Mouse (Mus musculus) adrenal gland, postnatal 4 days (tissue): Measurements from ENCODE around the gene Cenpj. TPM values are rescaled to one million over a fixed set of nuclear protein-coding genes. Genes with fewer than 3 reads are reported as not detected.

Experiments used
- DNase-seq, 2 experiments: peaks; one replicate each; pipeline ENCODE4 v3.0.0; 2021 to 2022; ENCODE audit warnings: low spot score in 2 of 2, mixed read lengths in 2 of 2
- long read RNA-seq, 2 experiments: library from polyadenylated mRNA; stranded (forward); transcript quantifications; one replicate each; pipeline ENCODE4 v2.0.0; 2021
- total RNA-seq, 2 experiments: library from RNA; stranded (reverse); gene quantifications; 2 replicates each; pipeline ENCODE4 v1.2.3; 2021

The Cenpj gene
- 1 to 10 TPM; 8.0 to 8.4 TPM for total RNA-seq
- long read RNA-seq, experiment 1, partial matches to known transcripts = 1 of 4 reads
- long read RNA-seq, experiment 1, other reads (novel, unspliced or antisense) = 3 of 4 reads
- long read RNA-seq, experiment 2, partial matches to known transcripts = 0 of 3 reads
- long read RNA-seq, experiment 2, other reads (novel, unspliced or antisense) = 2 of 3 reads

- peak; percentile 70 to 78 for DNase-seq
Observed at GRCm38 (mm10) chr14:56575416-56575815, at the start of gene Cenpj, which contains the start of gene Parp4. Gene Cenpj (minus strand): TSS chr14:56575425. Gene Parp4 (plus strand): TSS chr14:56575619.

GRCm38 (mm10) chr14:56620425-56620824, 45.2 kb upstream of the Cenpj start:
- no peak for DNase-seq

- DNase-seq = no peak
Observed at GRCm38 (mm10) chr14:56617470-56617869, 42.2 kb upstream of the Cenpj start.

GRCm38 (mm10) chr14:56613212-56613611, 38.0 kb upstream of the Cenpj start:
- DNase-seq = no peak

GRCm38 (mm10) chr14:56605136-56605535, 29.9 kb upstream of the Cenpj start:
- DNase-seq = no peak

GRCm38 (mm10) chr14:56604438-56604837, 29.2 kb upstream of the Cenpj start:
- no peak for DNase-seq

- DNase-seq = no peak
Observed at GRCm38 (mm10) chr14:56602069-56602468, 26.8 kb upstream of the Cenpj start.

GRCm38 (mm10) chr14:56598759-56599158, 23.5 kb upstream of the Cenpj start:
- peak; percentile 13 to 60 for DNase-seq

GRCm38 (mm10) chr14:56594811-56595210, 19.6 kb upstream of the Cenpj start:
- DNase-seq = no peak

- DNase-seq = no peak
Observed at GRCm38 (mm10) chr14:56592191-56592590, 17.0 kb upstream of the Cenpj start.

GRCm38 (mm10) chr14:56582294-56582693, 7.1 kb upstream of the Cenpj start:
- no peak for DNase-seq

GRCm38 (mm10) chr14:56581117-56581516, 5.9 kb upstream of the Cenpj start:
- DNase-seq = no peak

GRCm38 (mm10) chr14:56579011-56579410, 3.8 kb upstream of the Cenpj start:
- no peak for DNase-seq

GRCm38 (mm10) chr14:56575969-56576901, 1.0 kb upstream of the Cenpj start:
- no peak for DNase-seq

- no peak for DNase-seq
Observed at GRCm38 (mm10) chr14:56572546-56572945, 2.7 kb downstream of the Cenpj start.

- peak; percentile 85 to 91 for DNase-seq
Observed at GRCm38 (mm10) chr14:56571310-56572093, 3.7 kb downstream of the Cenpj start.

GRCm38 (mm10) chr14:56569041-56569440, 6.2 kb downstream of the Cenpj start:
- DNase-seq = no peak

- DNase-seq = no peak
Observed at GRCm38 (mm10) chr14:56567476-56567875, 7.7 kb downstream of the Cenpj start.

- no peak for DNase-seq
Observed at GRCm38 (mm10) chr14:56559134-56559533, 16.1 kb downstream of the Cenpj start.

- DNase-seq = no peak
Observed at GRCm38 (mm10) chr14:56554716-56555115, 20.5 kb downstream of the Cenpj start.

GRCm38 (mm10) chr14:56553331-56553730, 21.9 kb downstream of the Cenpj start:
- DNase-seq = no peak

GRCm38 (mm10) chr14:56552924-56553323, 22.3 kb downstream of the Cenpj start:
- no peak for DNase-seq
